ENCODE assay signal across 18 mouse cellular contexts in the genomic region with DNA sequence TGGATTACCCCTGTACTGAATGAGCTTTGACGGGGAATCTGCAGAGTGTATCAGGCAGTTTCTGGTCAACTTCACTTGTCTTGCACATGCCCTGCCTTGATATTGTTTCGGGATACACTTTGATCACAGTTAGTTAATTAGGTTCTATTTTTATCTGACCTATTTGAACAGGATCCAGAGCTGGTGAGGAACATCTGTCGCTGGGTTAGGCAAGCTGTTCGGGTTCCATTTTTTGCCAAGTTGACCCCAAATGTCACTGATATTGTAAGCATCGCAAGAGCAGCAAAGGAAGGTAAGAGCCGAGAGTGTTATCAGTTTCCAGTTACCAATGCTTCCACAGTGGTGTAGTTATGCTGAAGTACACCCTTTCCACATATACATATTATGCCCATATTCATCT.
"Had no signal": no experiment of that assay in that cellular context is flagged by ENCODE, and none has a peak within 500 bp of the region (broad histone marks: within the 10 kb centered on the region; RNA-seq: fewer than 3 reads in every experiment).

No protein-coding gene starts in this region.

- H3K4me3 ChIP-seq: layer of hippocampus, adult 2 months; limb, embryonic 10.5 days; liver, embryonic 12.5 days; lung, embryonic 15.5 days; megakaryocyte, embryonic 14.5 days; myocyte; neural tube, embryonic 15.5 days; stomach, embryonic 15.5 days had no signal

- DNase-seq: kidney, adult 11 months; kidney, adult 9 months; kidney, postnatal 36 days; lung, postnatal 14 days; midbrain, embryonic 14.5 days; right cerebral cortex, postnatal 14 days; thymus, adult 2 months; thymus, postnatal 25 days had no signal

- H3K4me2 ChIP-seq: liver, embryonic 12.5 days; lung, embryonic 15.5 days; neural tube, embryonic 15.5 days; stomach, embryonic 15.5 days had no signal

- H3K27ac ChIP-seq: kidney, postnatal 0 days; layer of hippocampus, adult 2 months; limb, embryonic 10.5 days; liver, embryonic 12.5 days; lung, embryonic 15.5 days; macrophage; neural tube, embryonic 15.5 days; stomach, embryonic 15.5 days had no signal

- ATAC-seq: liver, embryonic 12.5 days had no signal

- H3K36me3 ChIP-seq: limb, embryonic 10.5 days; liver, embryonic 12.5 days; lung, embryonic 15.5 days; neural tube, embryonic 15.5 days; stomach, embryonic 15.5 days had no signal

- H3K9me3 ChIP-seq: limb, embryonic 10.5 days; liver, embryonic 12.5 days; lung, embryonic 15.5 days; neural tube, embryonic 15.5 days; stomach, embryonic 15.5 days had no signal

- H3K9ac ChIP-seq: liver, embryonic 12.5 days; lung, embryonic 15.5 days; neural tube, embryonic 15.5 days; stomach, embryonic 15.5 days had no signal

- H3K4me1 ChIP-seq: limb, embryonic 10.5 days; liver, embryonic 12.5 days; lung, embryonic 15.5 days; megakaryocyte, embryonic 14.5 days; neural tube, embryonic 15.5 days; stomach, embryonic 15.5 days had no signal

- H3K27me3 ChIP-seq: liver, embryonic 12.5 days; lung, embryonic 15.5 days; megakaryocyte, embryonic 14.5 days; neural tube, embryonic 15.5 days; stomach, embryonic 15.5 days had no signal
